Mouse (Mus musculus) granulocyte monocyte progenitor cell, adult 5-6 weeks (primary cell): ENCODE measurements around the gene Gm49369. TPM values are rescaled to one million over a fixed set of nuclear protein-coding genes. Genes with fewer than 3 reads are reported as not detected.

Experiments
- ATAC-seq: replicated peaks from 2 replicates; pipeline ENCODE4 v1.8.0; 2016; ENCODE audit warnings: mild to moderate bottlenecking, moderate TSS enrichment, inconsistent platforms; ENCODE audit not compliant: poor library complexity, severe bottlenecking
- total RNA-seq, 2 experiments: library from RNA; stranded (forward) in 1 of 2; stranded (reverse) in 1 of 2; fragments of 200-712, 200-1000 nt in 1 of 2; fragments of >200 nt in 1 of 2; fragmentation: Nextera tagmentation in 1 of 2; gene quantifications; 2 replicates each; pipeline ENCODE4 v1.2.3; 2014 to 2017

Gm49369 gene
- total RNA-seq, 2 experiments from 2014 or later = 63.2 TPM; not detected in 1

- ATAC-seq = no peak
Measured at GRCm38 (mm10) chr7:142373641-142374412, 8.6 kb downstream of the Gm49369 start, which contains the start of gene Ifitm10. TSS of gene Ifitm10 (minus strand) at chr7:142373753.

GRCm38 (mm10) chr7:142373039-142373438 lies 9.4 kb downstream of the Gm49369 start:
- ATAC-seq = no peak

GRCm38 (mm10) chr7:142371768-142372661 lies 10.5 kb downstream of the Gm49369 start:
- ATAC-seq = peak; percentile 48

GRCm38 (mm10) chr7:142371398-142371767 lies 11.1 kb downstream of the Gm49369 start:
- no peak for ATAC-seq

- no peak for ATAC-seq
Measured at GRCm38 (mm10) chr7:142370937-142371336, 11.5 kb downstream of the Gm49369 start.

- ATAC-seq = no peak
Measured at GRCm38 (mm10) chr7:142369820-142370219, 12.6 kb downstream of the Gm49369 start.

- no peak for ATAC-seq
Measured at GRCm38 (mm10) chr7:142368856-142369255, 13.6 kb downstream of the Gm49369 start.

- no peak for ATAC-seq
Measured at GRCm38 (mm10) chr7:142363107-142363506, 19.4 kb downstream of the Gm49369 start.

- no peak for ATAC-seq
Measured at GRCm38 (mm10) chr7:142360743-142361142, 21.7 kb downstream of the Gm49369 start.

GRCm38 (mm10) chr7:142359129-142359528 lies 23.3 kb downstream of the Gm49369 start:
- no peak for ATAC-seq

- ATAC-seq = no peak
Measured at GRCm38 (mm10) chr7:142357566-142357965, 24.9 kb downstream of the Gm49369 start.

- ATAC-seq = no peak
Measured at GRCm38 (mm10) chr7:142354661-142355233, 27.7 kb downstream of the Gm49369 start.

GRCm38 (mm10) chr7:142353854-142354253 lies 28.6 kb downstream of the Gm49369 start:
- ATAC-seq = peak; percentile 79

- ATAC-seq = no peak
Measured at GRCm38 (mm10) chr7:142351569-142351968, 30.9 kb downstream of the Gm49369 start.

- peak; percentile 50 for ATAC-seq
Measured at GRCm38 (mm10) chr7:142349308-142349961, 33.0 kb downstream of the Gm49369 start.

GRCm38 (mm10) chr7:142347542-142347941 lies 34.9 kb downstream of the Gm49369 start:
- no peak for ATAC-seq

GRCm38 (mm10) chr7:142342247-142342640 lies 40.2 kb downstream of the Gm49369 start:
- peak; percentile 54 for ATAC-seq

GRCm38 (mm10) chr7:142341564-142342246 lies 40.8 kb downstream of the Gm49369 start:
- ATAC-seq = peak; percentile 25

GRCm38 (mm10) chr7:142340269-142340970 lies 42.0 kb downstream of the Gm49369 start:
- peak; percentile 84 for ATAC-seq
